Mouse (Mus musculus): ENCODE results near the gene Celsr1. TPM values are rescaled to one million over a fixed set of nuclear protein-coding genes. Genes with fewer than 3 reads are reported as not detected.
A peak's percentile ranks its signal among the peaks of the same experiment; 100 is the strongest.

Celsr1 gene
- total and polyA plus RNA-seq, 3 experiments = not detected

DNA sequence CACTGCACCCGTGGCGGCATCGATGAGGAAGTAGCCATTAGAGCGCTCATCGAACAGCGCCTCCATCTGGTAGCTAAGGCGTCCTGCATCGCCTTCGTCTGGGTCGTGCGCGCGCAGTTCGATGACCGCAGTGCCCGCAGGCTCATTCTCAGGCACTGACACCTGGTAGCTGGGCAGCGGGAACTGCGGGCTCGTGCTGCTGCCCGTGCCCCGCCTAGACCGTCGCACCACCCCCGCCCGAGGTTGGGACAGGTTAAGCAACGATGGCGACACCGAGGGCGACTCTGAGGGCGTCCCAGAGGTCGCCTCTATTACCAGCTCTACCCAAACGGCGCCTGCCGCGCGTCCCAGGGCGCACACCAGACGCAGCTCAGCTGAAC, 776 bp downstream of the Celsr1 start:
- H3K4me2 ChIP-seq (ENCODE audit: insufficient read depth, low read depth, poor library complexity, severe bottlenecking) = no peak overlapping the region
- H3K79me2 ChIP-seq (replicated peaks; ENCODE audit: control insufficient read depth, extremely low read depth, insufficient read depth, poor library complexity, severe bottlenecking) = no peaks in the 10 kb centered on the region
- H3K4me1 ChIP-seq (ENCODE audit: control insufficient read depth in 1 of 2, insufficient read depth in 2 of 2) = no peaks in the 10 kb centered on the region
- no peaks in the 10 kb centered on the region for H3K27me3 ChIP-seq (replicated peaks)
- no peaks in the 10 kb centered on the region for H3K36me3 ChIP-seq (replicated peaks in 1 of 2; ENCODE audit: control insufficient read depth in 1 of 2, insufficient read depth in 1 of 2, low read length in 1 of 2)
- dilution Hi-C loops (cut with MboI; ENCODE audit: extremely low pct_ligation_motif_present, extremely low pct_unique_long_range_greater_than_20kb, low sequenced_read_pairs) (no loop called here), in situ Hi-C loops (cut with MboI; ENCODE audit: low pct_ligation_motif_present, low pct_unique_long_range_greater_than_20kb, low sequenced_read_pairs) (loop anchor here (25.0 kb wide), 1 partner anchor 296 kb away; the partner anchor contains the start of gene Ppara)
- peaks cover 39% of the 10 kb centered on the region for H3K9me3 ChIP-seq (replicated peaks; ENCODE audit: low read length)
- TF ChIP-seq SIN3A (IDR thresholded peaks at IDR 0.05; ENCODE audit: low read length) (no peak), MAFK (IDR thresholded peaks at IDR 0.05; ENCODE audit: insufficient replicate concordance, low read length) (no peak), JUND (conservative IDR thresholded peaks at IDR 0.05; ENCODE audit: low read depth, low read length) (no peak), UBTF (IDR thresholded peaks at IDR 0.05; ENCODE audit: low read depth, low read length) (no peak), MEF2A (IDR thresholded peaks at IDR 0.05; ENCODE audit: borderline replicate concordance, low read depth, low read length) (no peak), BHLHE40 (IDR thresholded peaks at IDR 0.05; ENCODE audit: low read depth, low read length) (no peak), HCFC1 (IDR thresholded peaks at IDR 0.05; ENCODE audit: low read depth, low read length) (no peak), ZMIZ1 (IDR thresholded peaks at IDR 0.05; ENCODE audit: low read depth, low read length) (no peak), ETS1 (conservative IDR thresholded peaks at IDR 0.05; ENCODE audit: low read depth, low read length) (no peak), CHD2 (IDR thresholded peaks at IDR 0.05; ENCODE audit: low read length) (no peak), SMC3 (IDR thresholded peaks at IDR 0.05; ENCODE audit: low read depth, low read length) (no peak), MYC (IDR thresholded peaks at IDR 0.05; ENCODE audit: low read depth, low read length) (no peak), MAZ (IDR thresholded peaks at IDR 0.05; ENCODE audit: low read depth, low read length) (no peak), MXI1 (IDR thresholded peaks at IDR 0.05; ENCODE audit: low read depth, low read length) (no peak)
- DNase-seq (ENCODE audit: extremely low read depth) = no peak
- no peak overlapping the region for H3K4me3 ChIP-seq (replicated peaks in 1 of 3; ENCODE audit: low read depth in 2 of 3, low read length in 2 of 3, poor library complexity in 1 of 3)
- H3K9ac ChIP-seq (ENCODE audit: insufficient read depth, low read depth) = no peak overlapping the region
- H3K27ac ChIP-seq (ENCODE audit: insufficient read depth, low read depth) = no peak overlapping the region

DNA sequence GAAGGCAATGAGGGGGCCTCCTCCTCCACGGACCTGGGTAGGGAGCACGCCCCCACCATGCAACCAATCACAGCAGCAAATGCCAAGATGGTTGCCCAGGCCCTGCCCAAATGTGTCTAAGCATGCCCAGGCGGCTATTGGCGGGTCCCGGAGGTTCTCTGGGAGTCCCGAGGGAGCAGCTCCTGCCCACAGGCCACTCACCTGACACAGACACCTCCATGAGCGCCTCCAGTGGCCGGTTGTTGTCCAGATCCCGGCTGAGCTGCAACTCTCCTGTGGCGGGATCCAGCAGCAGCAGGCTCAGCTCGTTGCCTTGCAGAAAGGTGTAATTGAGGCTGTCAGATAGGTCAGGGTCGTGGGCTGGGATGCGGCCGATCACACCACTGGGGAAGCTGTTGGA, 3.6 kb downstream of the Celsr1 start:
- H3K9ac ChIP-seq (ENCODE audit: insufficient read depth, low read depth) = no peak overlapping the region
- peaks cover 1% of the 10 kb centered on the region for H3K27me3 ChIP-seq (replicated peaks)
- in situ Hi-C loops (cut with MboI; ENCODE audit: low pct_ligation_motif_present, low pct_unique_long_range_greater_than_20kb, low sequenced_read_pairs) (loop anchor here (25.0 kb wide), 1 partner anchor 293 kb away; the partner anchor contains the start of gene Ppara), dilution Hi-C loops (cut with MboI; ENCODE audit: extremely low pct_ligation_motif_present, extremely low pct_unique_long_range_greater_than_20kb, low sequenced_read_pairs) (no loop called here)
- DNase-seq (ENCODE audit: extremely low read depth) = no peak
- H3K4me2 ChIP-seq (ENCODE audit: insufficient read depth, low read depth, poor library complexity, severe bottlenecking) = no peak overlapping the region
- peaks cover 39% of the 10 kb centered on the region for H3K9me3 ChIP-seq (replicated peaks; ENCODE audit: low read length)
- no peaks in the 10 kb centered on the region for H3K4me1 ChIP-seq (ENCODE audit: control insufficient read depth in 1 of 2, insufficient read depth in 2 of 2)
- H3K4me3 ChIP-seq (replicated peaks in 1 of 3; ENCODE audit: low read depth in 2 of 3, low read length in 2 of 3, poor library complexity in 1 of 3) = no peak overlapping the region
- 0 out of 4 replicates have a peak, but pooled peaks of 1 of the 2 experiments have one; percentile 3 for TF ChIP-seq CTCF (conservative IDR thresholded peaks at IDR 0.05 in 1 of 2, IDR thresholded peaks at IDR 0.05 in 1 of 2; ENCODE audit: low read depth in 2 of 2, low read length in 2 of 2)
- TF ChIP-seq MAX (IDR thresholded peaks at IDR 0.05; ENCODE audit: low read length) = no peak
- H3K27ac ChIP-seq (ENCODE audit: insufficient read depth, low read depth) = no peak overlapping the region
- no peaks in the 10 kb centered on the region for H3K36me3 ChIP-seq (replicated peaks in 1 of 2; ENCODE audit: control insufficient read depth in 1 of 2, insufficient read depth in 1 of 2, low read length in 1 of 2)
- no peaks in the 10 kb centered on the region for H3K79me2 ChIP-seq (replicated peaks; ENCODE audit: control insufficient read depth, extremely low read depth, insufficient read depth, poor library complexity, severe bottlenecking)
